Mouse (Mus musculus) ES-Bruce4 (cell line): ENCODE measurements around the gene Ttc9. TPM values are rescaled to one million over a fixed set of nuclear protein-coding genes. Genes with fewer than 3 reads are reported as not detected.

Experiments used
- H3K27ac ChIP-seq: 2 replicates; pipeline ENCODE4 v1.5.1; 2012; ENCODE audit warnings: low read length, inconsistent platforms; ENCODE audit not compliant: insufficient read depth
- H3K27me3 ChIP-seq: 2 replicates; pipeline ENCODE4 v1.6.1; 2012; ENCODE audit warnings: mild to moderate bottlenecking, low read length, inconsistent platforms; ENCODE audit not compliant: control insufficient read depth, poor library complexity, insufficient read depth, severe bottlenecking
- H3K36me3 ChIP-seq: 2 replicates; pipeline ENCODE4 v1.6.1; 2012; ENCODE audit warnings: inconsistent platforms, mild to moderate bottlenecking, low read length, moderate library complexity; ENCODE audit not compliant: control insufficient read depth, poor library complexity, insufficient read depth, severe bottlenecking
- H3K4me1 ChIP-seq: one replicate; pipeline ENCODE4 v1.8.1; 2011; ENCODE audit warnings: low read length; ENCODE audit not compliant: control insufficient read depth, insufficient read depth
- H3K4me3 ChIP-seq: 2 replicates; pipeline ENCODE4 v1.5.1; 2011; ENCODE audit warnings: low read depth, mild to moderate bottlenecking, low read length
- H3K9ac ChIP-seq: 2 replicates; pipeline ENCODE4 v1.6.1; 2012; ENCODE audit warnings: low read depth, mild to moderate bottlenecking, inconsistent platforms; ENCODE audit not compliant: poor library complexity, severe bottlenecking
- H3K9me3 ChIP-seq: replicated peaks from 2 replicates; pipeline ENCODE4 v1.6.1; 2012; ENCODE audit warnings: mild to moderate bottlenecking, low read length, inconsistent platforms; ENCODE audit not compliant: control insufficient read depth, poor library complexity, insufficient read depth, severe bottlenecking
- CTCF ChIP-seq: IDR thresholded peaks from one replicate; pipeline ENCODE4 v1.8.1; 2011; ENCODE audit warnings: low read depth, low read length
- EP300 ChIP-seq: IDR thresholded peaks from 2 replicates; pipeline ENCODE4 v1.6.1; 2011; ENCODE audit warnings: low read depth, low read length; ENCODE audit not compliant: insufficient read depth
- POLR2A ChIP-seq: IDR thresholded peaks from one replicate; pipeline ENCODE4 v1.8.1; 2011; ENCODE audit warnings: low read length; ENCODE audit not compliant: insufficient read depth
- polyA plus RNA-seq: library from polyadenylated mRNA; stranded (reverse); fragments of >200 nt; gene quantifications from 2 replicates; pipeline ENCODE4 v1.2.4, GENCODE M21; 2011; ENCODE audit warnings: low read depth; ENCODE audit not compliant: missing spikeins, insufficient read depth, insufficient read length

The Ttc9 gene
- polyA plus RNA-seq, 1 experiment: 2.4 TPM

GRCm38 (mm10) chr12:81646811-81647210, 15.8 kb downstream of the Ttc9 start:
- no peak overlapping the region for H3K27ac ChIP-seq
- H3K9ac ChIP-seq: no peak overlapping the region
- no peaks in the 10 kb centered on the region; the same call in 1 of the 2 replicates for H3K27me3 ChIP-seq
- H3K36me3 ChIP-seq: no peaks in the 10 kb centered on the region
- H3K4me3 ChIP-seq: no peak overlapping the region
- H3K9me3 ChIP-seq: no peaks in the 10 kb centered on the region; the same call in 1 of the 2 replicates
- H3K4me1 ChIP-seq: no peaks in the 10 kb centered on the region
- TF ChIP-seq EP300 (no peak), CTCF (no peak), POLR2A (no peak)

DNA sequence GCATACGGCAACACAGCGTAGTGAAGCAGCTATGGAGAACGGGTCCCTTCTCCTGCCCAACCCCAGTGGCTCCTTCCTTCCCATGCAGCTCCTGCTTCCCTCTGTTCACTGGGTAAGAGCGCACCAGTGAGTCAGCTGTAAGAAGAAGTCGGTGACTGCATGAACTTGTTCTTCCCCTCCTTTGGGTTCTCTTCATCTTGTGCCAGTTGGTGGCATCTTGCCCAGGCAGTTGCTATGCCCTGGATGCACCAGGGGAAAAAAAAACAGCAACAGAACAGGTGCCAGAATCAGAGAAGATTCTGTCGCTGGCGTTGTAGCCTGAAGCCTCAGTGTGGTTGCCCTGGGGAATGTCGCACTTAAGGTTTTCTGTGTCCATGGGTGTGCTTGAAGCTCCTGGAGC, 22.3 kb downstream of the Ttc9 start:
- no peaks in the 10 kb centered on the region for H3K4me1 ChIP-seq
- TF ChIP-seq EP300: no peak
- TF ChIP-seq CTCF: no peak
- no peak for TF ChIP-seq POLR2A
- H3K36me3 ChIP-seq: no peaks in the 10 kb centered on the region
- H3K9ac ChIP-seq: no peak overlapping the region
- H3K27me3 ChIP-seq: no peaks in the 10 kb centered on the region
- no peak overlapping the region for H3K4me3 ChIP-seq
- H3K9me3 ChIP-seq: no peaks in the 10 kb centered on the region; the same call in 1 of the 2 replicates
- H3K27ac ChIP-seq: no peak overlapping the region

GRCm38 (mm10) chr12:81657321-81657720, 26.3 kb downstream of the Ttc9 start:
- Histone ChIP-seq H3K9me3 (no peaks in the 10 kb centered on the region), H3K4me1 (no peaks in the 10 kb centered on the region), H3K9ac (no peak overlapping the region), H3K36me3 (no peaks in the 10 kb centered on the region), H3K27ac (no peak overlapping the region), H3K27me3 (no peaks in the 10 kb centered on the region), H3K4me3 (no peak overlapping the region)
- no peak for TF ChIP-seq CTCF
- no peak for TF ChIP-seq EP300
- TF ChIP-seq POLR2A: no peak

DNA sequence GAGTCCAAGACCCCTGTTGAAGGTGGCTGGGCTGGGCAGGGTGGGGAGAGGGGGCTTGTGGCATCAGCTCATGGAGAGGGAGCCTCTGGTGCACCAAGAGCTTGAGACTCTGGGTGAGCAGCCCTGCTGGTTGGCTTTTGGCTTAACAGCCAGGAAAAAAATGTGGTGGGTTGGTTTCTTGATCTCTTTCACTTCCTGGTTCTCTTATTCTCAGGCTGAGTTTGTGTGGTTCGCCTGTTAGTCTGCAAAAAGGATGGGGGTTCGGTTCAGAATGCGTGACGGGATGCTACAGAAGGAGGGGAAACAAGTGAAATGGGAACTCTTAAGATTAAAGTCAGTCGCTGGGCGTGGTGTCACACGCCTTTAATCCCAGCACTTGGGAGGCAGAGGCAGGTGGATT, 27.0 kb downstream of the Ttc9 start:
- Histone ChIP-seq H3K36me3 (no peaks in the 10 kb centered on the region), H3K9me3 (no peaks in the 10 kb centered on the region), H3K9ac (no peak overlapping the region), H3K4me1 (no peaks in the 10 kb centered on the region), H3K27ac (no peak overlapping the region), H3K27me3 (no peaks in the 10 kb centered on the region), H3K4me3 (no peak overlapping the region)
- TF ChIP-seq EP300 (no peak), CTCF (no peak), POLR2A (no peak)

- H3K27me3 ChIP-seq: no peaks in the 10 kb centered on the region
- H3K36me3 ChIP-seq: no peaks in the 10 kb centered on the region
- H3K9ac ChIP-seq: no peak overlapping the region
- no peak overlapping the region for H3K4me3 ChIP-seq
- H3K27ac ChIP-seq: no peak overlapping the region
- no peaks in the 10 kb centered on the region for H3K9me3 ChIP-seq
- TF ChIP-seq POLR2A (no peak), EP300 (no peak), CTCF (no peak)
- H3K4me1 ChIP-seq: peaks cover 2% of the 10 kb centered on the region
Measured at GRCm38 (mm10) chr12:81662076-81662475, 31.0 kb downstream of the Ttc9 start.

DNA sequence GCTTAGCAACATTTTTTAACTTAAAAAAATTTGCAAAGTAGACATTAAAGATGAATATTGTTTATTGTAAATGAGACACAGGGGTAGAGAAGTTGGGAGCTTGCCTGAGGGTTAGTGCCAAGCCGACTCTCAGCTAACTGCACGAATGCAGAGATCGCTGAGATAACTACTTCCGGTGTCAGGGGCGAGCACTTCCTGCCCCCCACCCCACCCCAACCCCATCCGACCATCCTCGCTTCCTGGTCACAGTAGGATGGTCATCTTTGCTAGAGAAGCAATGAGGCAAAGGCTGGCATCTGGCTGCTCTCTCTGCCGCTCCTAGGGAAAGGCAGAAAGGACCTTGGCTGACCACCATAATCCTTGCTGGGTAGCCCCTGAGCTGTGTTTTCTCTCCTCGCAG, 32.1 kb downstream of the Ttc9 start:
- H3K4me3 ChIP-seq: peak overlapping the region; percentile 45
- H3K9me3 ChIP-seq: no peaks in the 10 kb centered on the region
- no peaks in the 10 kb centered on the region for H3K36me3 ChIP-seq
- H3K27ac ChIP-seq: no peak overlapping the region
- 0 out of 2 replicates have a peak overlapping the region, but pooled peaks have one; percentile 6 for H3K9ac ChIP-seq
- no peak for TF ChIP-seq EP300
- TF ChIP-seq CTCF: no peak
- no peak for TF ChIP-seq POLR2A
- peaks cover 2% of the 10 kb centered on the region for H3K4me1 ChIP-seq
- H3K27me3 ChIP-seq: no peaks in the 10 kb centered on the region

DNA sequence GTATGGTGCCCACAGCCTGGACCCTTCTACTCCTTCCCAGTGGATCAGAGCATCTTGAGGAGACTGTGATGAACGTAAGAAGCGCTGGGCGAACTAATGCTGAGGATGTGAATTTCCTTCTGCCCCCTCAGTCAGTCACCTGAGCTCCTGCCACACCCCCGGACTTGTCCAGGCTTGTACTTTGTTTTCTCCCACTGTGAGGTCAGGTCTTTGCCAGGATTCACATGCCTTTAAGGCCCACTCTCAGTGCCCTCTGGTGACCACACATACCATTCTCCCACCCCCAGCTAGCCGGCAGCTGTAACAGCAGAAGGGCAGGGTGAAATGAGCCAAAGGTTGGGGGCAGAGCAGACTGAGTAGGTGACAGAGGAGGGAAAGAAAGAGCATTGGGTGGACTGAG, 32.9 kb downstream of the Ttc9 start:
- Histone ChIP-seq H3K4me3 (peak overlapping the region; percentile 45), H3K9ac (no peak overlapping the region), H3K36me3 (no peaks in the 10 kb centered on the region), H3K9me3 (no peaks in the 10 kb centered on the region), H3K4me1 (peaks cover 2% of the 10 kb centered on the region), H3K27ac (peak overlapping the region; percentile 48), H3K27me3 (no peaks in the 10 kb centered on the region)
- TF ChIP-seq CTCF: no peak
- TF ChIP-seq EP300: peak; percentile 87
- TF ChIP-seq POLR2A: no peak
